Mouse (Mus musculus) G1E (cell line): ENCODE measurements around the gene Cnksr1.

Experiments used
- CTCF ChIP-seq: IDR thresholded peaks from 2 replicates; pipeline ENCODE4 v1.5.1; 2012; ENCODE audit warnings: low read depth, low read length, inconsistent platforms, mixed read lengths
- GATA1 ChIP-seq: IDR thresholded peaks from 2 replicates; pipeline ENCODE4 v1.6.1; 2012; ENCODE audit warnings: borderline replicate concordance, low read length, inconsistent platforms, mixed read lengths
- GATA2 ChIP-seq: IDR thresholded peaks from 2 replicates; pipeline ENCODE4 v1.6.1; 2012; ENCODE audit warnings: low read depth, low read length, inconsistent platforms, borderline replicate concordance
- POLR2AphosphoS5 ChIP-seq: IDR thresholded peaks from 2 replicates; pipeline ENCODE4 v1.6.1; 2012; ENCODE audit warnings: low read depth, low read length, inconsistent platforms; ENCODE audit not compliant: insufficient replicate concordance
- TAL1 ChIP-seq: conservative IDR thresholded peaks from 2 replicates; pipeline ENCODE4 v1.6.1; 2012; ENCODE audit warnings: low read depth, low read length, inconsistent platforms, mixed read lengths

DNA sequence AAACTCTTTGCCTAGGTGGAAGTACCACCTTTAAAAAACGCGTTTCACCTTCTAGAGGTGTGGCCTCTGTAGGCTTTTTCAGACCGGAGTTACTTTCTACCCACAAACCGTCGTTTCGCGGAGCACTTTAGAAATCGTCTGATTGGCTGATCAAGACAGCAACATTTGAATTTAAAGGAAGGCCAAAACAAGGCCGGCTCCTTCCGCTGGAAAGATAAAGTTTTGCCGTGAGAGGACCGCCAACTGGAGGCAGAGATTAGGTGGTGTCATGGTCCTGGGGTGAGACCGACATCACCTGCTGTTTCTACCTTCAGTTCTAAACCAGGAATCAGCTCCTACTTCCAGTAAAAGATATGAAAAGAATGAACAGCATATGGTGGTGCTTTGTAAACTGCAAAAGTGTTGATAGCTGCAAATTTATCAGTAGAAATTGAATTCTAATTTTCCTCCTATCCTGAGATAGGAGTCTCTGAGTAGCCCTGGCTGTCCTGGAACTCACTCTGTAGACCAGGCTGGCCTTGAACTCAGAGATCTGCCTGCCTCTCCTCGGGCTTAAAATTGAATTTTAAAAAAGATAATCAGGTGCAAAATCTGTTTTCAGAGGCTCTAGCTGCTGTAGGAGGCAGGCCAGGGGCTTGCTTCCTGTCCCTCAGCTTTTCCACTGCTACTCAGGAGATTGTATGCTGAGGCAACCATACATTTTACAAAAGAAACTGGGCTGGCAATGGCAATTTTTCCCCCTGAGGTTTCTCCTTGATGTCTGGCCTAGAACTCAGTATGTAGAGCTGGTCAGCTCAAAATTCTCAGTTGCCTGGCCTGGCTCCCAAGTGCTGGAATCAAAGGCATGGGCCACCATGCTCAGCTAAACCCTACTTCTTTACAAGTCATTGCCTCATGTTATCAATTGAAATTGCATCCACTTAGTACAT lies 35.5 kb upstream of the Cnksr1 start:
- TF ChIP-seq CTCF = no peak
- TF ChIP-seq POLR2AphosphoS5 = no peak
- no peak for TF ChIP-seq GATA1
- TF ChIP-seq TAL1 = peak; percentile 51
- no peak for TF ChIP-seq GATA2
